Mouse (Mus musculus) thymus, adult 2 months (tissue): ENCODE results near the gene Vezt.

Experiments used
- CTCF ChIP-seq: fragments of 200-500 bp; IDR thresholded peaks from 2 replicates; pipeline ENCODE4 v1.5.1; 2012; ENCODE audit warnings: mild to moderate bottlenecking, control low read depth, low read length, moderate library complexity, borderline replicate concordance; ENCODE audit not compliant: control insufficient read depth, poor library complexity, insufficient read depth; ENCODE audit errors: extremely low read depth
- POLR2A ChIP-seq: fragments of 200-500 bp; IDR thresholded peaks from 2 replicates; pipeline ENCODE4 v1.6.1; 2012; ENCODE audit warnings: mild to moderate bottlenecking, low read length, control low read depth, moderate library complexity; ENCODE audit not compliant: control insufficient read depth, poor library complexity, insufficient read depth; ENCODE audit errors: extremely low read depth

- TF ChIP-seq CTCF (no peak), POLR2A (no peak)
Observed at GRCm38 (mm10) chr10:94031164-94031563, 4.5 kb downstream of the Vezt start.
